Mouse (Mus musculus) lung, adult 2 months (tissue): ENCODE measurements around the gene Nek4.

Experiments used
- CTCF ChIP-seq: fragments of 200-500 bp; IDR thresholded peaks from 2 replicates; pipeline ENCODE4 v1.5.1; 2011; ENCODE audit warnings: mild to moderate bottlenecking, low read length, control low read depth; ENCODE audit not compliant: insufficient read depth
- POLR2A ChIP-seq: fragments of 200-500 bp; IDR thresholded peaks from 2 replicates; pipeline ENCODE4 v1.6.1; 2011; ENCODE audit warnings: low read depth, mild to moderate bottlenecking, control low read depth, low read length, borderline replicate concordance; ENCODE audit errors: extremely low read depth

- TF ChIP-seq CTCF (no peak), POLR2A (no peak)
These were observed 45.2 kb downstream of the Nek4 start for GRCm38 (mm10) chr14:30996417-30996816.
